Mouse (Mus musculus) ES-Bruce4 (cell line): ENCODE measurements around the gene Gm26558. TPM values are rescaled to one million over a fixed set of nuclear protein-coding genes. Genes with fewer than 3 reads are reported as not detected.
A peak's percentile ranks its signal among the peaks of the same experiment; 100 is the strongest.

Experiments
- H3K27ac ChIP-seq: 2 replicates; pipeline ENCODE4 v1.5.1; 2012; ENCODE audit warnings: low read length, inconsistent platforms; ENCODE audit not compliant: insufficient read depth
- H3K27me3 ChIP-seq: 2 replicates; pipeline ENCODE4 v1.6.1; 2012; ENCODE audit warnings: mild to moderate bottlenecking, low read length, inconsistent platforms; ENCODE audit not compliant: control insufficient read depth, poor library complexity, insufficient read depth, severe bottlenecking
- H3K36me3 ChIP-seq: 2 replicates; pipeline ENCODE4 v1.6.1; 2012; ENCODE audit warnings: inconsistent platforms, mild to moderate bottlenecking, low read length, moderate library complexity; ENCODE audit not compliant: control insufficient read depth, poor library complexity, insufficient read depth, severe bottlenecking
- H3K4me1 ChIP-seq: one replicate; pipeline ENCODE4 v1.8.1; 2011; ENCODE audit warnings: low read length; ENCODE audit not compliant: control insufficient read depth, insufficient read depth
- H3K4me3 ChIP-seq: 2 replicates; pipeline ENCODE4 v1.5.1; 2011; ENCODE audit warnings: low read depth, mild to moderate bottlenecking, low read length
- H3K9ac ChIP-seq: 2 replicates; pipeline ENCODE4 v1.6.1; 2012; ENCODE audit warnings: low read depth, mild to moderate bottlenecking, inconsistent platforms; ENCODE audit not compliant: poor library complexity, severe bottlenecking
- H3K9me3 ChIP-seq: replicated peaks from 2 replicates; pipeline ENCODE4 v1.6.1; 2012; ENCODE audit warnings: mild to moderate bottlenecking, low read length, inconsistent platforms; ENCODE audit not compliant: control insufficient read depth, poor library complexity, insufficient read depth, severe bottlenecking
- CTCF ChIP-seq: IDR thresholded peaks from one replicate; pipeline ENCODE4 v1.8.1; 2011; ENCODE audit warnings: low read depth, low read length
- EP300 ChIP-seq: IDR thresholded peaks from 2 replicates; pipeline ENCODE4 v1.6.1; 2011; ENCODE audit warnings: low read depth, low read length; ENCODE audit not compliant: insufficient read depth
- POLR2A ChIP-seq: IDR thresholded peaks from one replicate; pipeline ENCODE4 v1.8.1; 2011; ENCODE audit warnings: low read length; ENCODE audit not compliant: insufficient read depth
- polyA plus RNA-seq: library from polyadenylated mRNA; stranded (reverse); fragments of >200 nt; gene quantifications from 2 replicates; pipeline ENCODE4 v1.2.4, GENCODE M21; 2011; ENCODE audit warnings: low read depth; ENCODE audit not compliant: missing spikeins, insufficient read depth, insufficient read length

The Gm26558 gene
- polyA plus RNA-seq, 1 experiment, result not detected

DNA sequence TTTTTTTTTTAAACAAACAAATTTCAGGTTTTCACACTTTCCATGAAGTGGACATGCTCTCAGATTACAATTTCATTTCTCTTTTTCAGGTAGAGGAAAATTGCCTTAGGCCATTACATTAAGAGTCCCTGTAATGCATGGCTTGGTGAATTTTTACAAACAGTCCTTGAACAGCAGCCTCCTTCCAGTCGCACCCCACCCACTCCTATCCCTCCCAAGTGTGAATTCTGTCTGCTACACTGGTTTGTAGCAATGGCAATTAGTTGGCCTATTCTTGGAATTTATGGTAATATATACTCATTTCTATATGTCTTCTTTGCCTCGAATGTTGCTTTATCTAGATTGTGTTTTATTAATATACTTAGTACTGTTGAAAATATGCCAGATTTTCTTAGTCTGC is 10.6 kb upstream of the Gm26558 start:
- H3K4me1 ChIP-seq, result no peaks in the 10 kb centered on the region
- H3K4me3 ChIP-seq, result no peak overlapping the region
- TF ChIP-seq CTCF (no peak), EP300 (no peak), POLR2A (no peak)
- no peaks in the 10 kb centered on the region; the same call in 1 of the 2 replicates for H3K36me3 ChIP-seq
- no peak overlapping the region for H3K27ac ChIP-seq
- H3K9ac ChIP-seq, result no peak overlapping the region
- no peaks in the 10 kb centered on the region for H3K27me3 ChIP-seq
- H3K9me3 ChIP-seq, result no peaks in the 10 kb centered on the region

DNA sequence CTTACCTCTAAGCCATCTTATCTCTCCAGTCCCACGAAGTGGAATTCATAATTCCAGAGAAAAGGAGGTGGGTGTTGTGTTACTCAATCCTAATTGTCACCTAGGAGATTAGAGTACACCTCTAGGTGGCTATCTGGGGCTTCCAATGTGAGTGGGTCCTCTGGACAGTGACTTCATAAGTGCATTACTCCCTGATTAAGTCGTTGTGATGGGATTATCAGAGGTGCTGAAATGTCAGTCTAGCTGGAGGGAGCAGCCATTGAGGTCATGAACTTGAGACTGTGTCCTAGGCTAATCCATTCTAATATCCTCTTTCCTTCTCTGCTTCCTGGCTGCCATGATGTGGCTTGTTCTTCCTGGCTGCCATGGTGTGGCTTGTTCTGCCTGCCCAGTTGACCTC is 8.0 kb upstream of the Gm26558 start:
- H3K27me3 ChIP-seq, result no peaks in the 10 kb centered on the region
- H3K9me3 ChIP-seq, result no peaks in the 10 kb centered on the region
- no peak overlapping the region for H3K9ac ChIP-seq
- TF ChIP-seq CTCF, result no peak
- TF ChIP-seq POLR2A, result no peak
- no peak for TF ChIP-seq EP300
- H3K4me3 ChIP-seq, result no peak overlapping the region
- no peak overlapping the region for H3K27ac ChIP-seq
- no peaks in the 10 kb centered on the region for H3K4me1 ChIP-seq
- peaks cover 3% of the 10 kb centered on the region; the same call in 1 of the 2 replicates for H3K36me3 ChIP-seq

DNA sequence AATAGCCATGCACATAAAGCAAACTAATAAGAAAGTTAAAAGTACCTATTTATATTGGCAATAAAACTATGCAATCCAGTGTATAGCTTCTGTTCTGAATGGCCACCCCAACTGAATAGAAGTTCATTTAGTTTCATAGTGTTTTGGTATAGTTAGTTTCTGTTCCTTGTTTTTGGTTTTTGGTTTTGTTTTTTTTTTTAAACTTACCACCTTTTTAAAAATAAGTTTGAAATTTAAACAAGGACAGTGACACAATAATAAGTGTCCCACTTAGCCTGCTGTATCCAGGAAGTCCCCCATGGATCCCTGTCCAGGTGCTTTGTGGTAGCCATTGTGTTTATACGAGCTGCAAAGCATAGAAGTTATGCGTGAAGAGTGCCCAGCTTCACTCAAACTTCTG is 7.3 kb upstream of the Gm26558 start:
- Histone ChIP-seq H3K4me3 (no peak overlapping the region), H3K27me3 (no peaks in the 10 kb centered on the region), H3K36me3 (peaks cover 3% of the 10 kb centered on the region; the same call in 1 of the 2 replicates), H3K9me3 (no peaks in the 10 kb centered on the region), H3K9ac (no peak overlapping the region), H3K4me1 (no peaks in the 10 kb centered on the region), H3K27ac (no peak overlapping the region)
- TF ChIP-seq CTCF, result no peak
- TF ChIP-seq EP300, result no peak
- no peak for TF ChIP-seq POLR2A

DNA sequence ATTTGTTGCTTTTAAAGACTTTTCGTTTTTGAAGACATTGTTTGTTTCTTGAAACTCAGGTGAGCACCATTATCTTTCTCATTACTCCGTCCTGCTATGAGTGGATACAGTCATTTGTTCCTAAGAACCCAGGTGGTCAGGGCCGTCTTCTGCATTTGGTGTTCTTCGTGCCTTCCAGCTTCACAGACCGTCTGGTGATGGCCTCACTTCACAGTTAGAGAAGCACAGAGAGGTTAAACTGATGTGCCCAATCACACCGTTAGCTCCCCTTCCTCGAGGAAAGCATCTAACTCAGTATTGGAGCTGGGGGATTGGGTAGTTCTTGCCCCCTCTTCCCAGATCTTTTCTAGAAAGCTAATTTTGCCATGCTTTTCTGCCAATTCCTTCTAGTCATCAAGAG is 5.1 kb upstream of the Gm26558 start:
- Histone ChIP-seq H3K9me3 (no peaks in the 10 kb centered on the region), H3K27me3 (no peaks in the 10 kb centered on the region), H3K9ac (no peak overlapping the region), H3K4me3 (no peak overlapping the region), H3K36me3 (peaks cover 3% of the 10 kb centered on the region; the same call in 1 of the 2 replicates), H3K4me1 (no peaks in the 10 kb centered on the region), H3K27ac (no peak overlapping the region)
- TF ChIP-seq POLR2A (no peak), CTCF (no peak), EP300 (no peak)

DNA sequence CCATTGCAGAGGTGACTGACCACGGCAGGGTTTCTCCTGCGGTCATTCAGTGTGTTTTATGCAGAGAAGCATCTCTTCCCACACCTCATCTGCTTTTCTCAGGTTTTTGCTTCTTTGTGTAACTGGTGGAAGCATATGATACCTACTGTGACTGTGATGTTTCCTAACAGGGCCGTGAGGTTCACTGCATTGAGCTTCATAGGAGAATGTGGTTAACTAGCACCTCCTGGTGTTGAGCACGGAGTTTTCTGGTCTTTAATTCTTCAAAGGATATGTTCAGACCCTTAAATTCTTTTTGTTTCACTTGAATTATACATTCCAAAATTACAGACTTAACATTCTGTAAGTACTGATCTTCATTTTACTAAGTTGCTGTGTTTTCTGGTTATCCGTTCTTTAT is 1.9 kb upstream of the Gm26558 start:
- no peaks in the 10 kb centered on the region for H3K9me3 ChIP-seq
- H3K9ac ChIP-seq, result no peak overlapping the region
- H3K27ac ChIP-seq, result no peak overlapping the region
- H3K4me3 ChIP-seq, result no peak overlapping the region
- H3K27me3 ChIP-seq, result no peaks in the 10 kb centered on the region
- no peaks in the 10 kb centered on the region for H3K4me1 ChIP-seq
- TF ChIP-seq CTCF (no peak), EP300 (no peak), POLR2A (no peak)
- H3K36me3 ChIP-seq, result peaks cover 3% of the 10 kb centered on the region; the same call in 1 of the 2 replicates

DNA sequence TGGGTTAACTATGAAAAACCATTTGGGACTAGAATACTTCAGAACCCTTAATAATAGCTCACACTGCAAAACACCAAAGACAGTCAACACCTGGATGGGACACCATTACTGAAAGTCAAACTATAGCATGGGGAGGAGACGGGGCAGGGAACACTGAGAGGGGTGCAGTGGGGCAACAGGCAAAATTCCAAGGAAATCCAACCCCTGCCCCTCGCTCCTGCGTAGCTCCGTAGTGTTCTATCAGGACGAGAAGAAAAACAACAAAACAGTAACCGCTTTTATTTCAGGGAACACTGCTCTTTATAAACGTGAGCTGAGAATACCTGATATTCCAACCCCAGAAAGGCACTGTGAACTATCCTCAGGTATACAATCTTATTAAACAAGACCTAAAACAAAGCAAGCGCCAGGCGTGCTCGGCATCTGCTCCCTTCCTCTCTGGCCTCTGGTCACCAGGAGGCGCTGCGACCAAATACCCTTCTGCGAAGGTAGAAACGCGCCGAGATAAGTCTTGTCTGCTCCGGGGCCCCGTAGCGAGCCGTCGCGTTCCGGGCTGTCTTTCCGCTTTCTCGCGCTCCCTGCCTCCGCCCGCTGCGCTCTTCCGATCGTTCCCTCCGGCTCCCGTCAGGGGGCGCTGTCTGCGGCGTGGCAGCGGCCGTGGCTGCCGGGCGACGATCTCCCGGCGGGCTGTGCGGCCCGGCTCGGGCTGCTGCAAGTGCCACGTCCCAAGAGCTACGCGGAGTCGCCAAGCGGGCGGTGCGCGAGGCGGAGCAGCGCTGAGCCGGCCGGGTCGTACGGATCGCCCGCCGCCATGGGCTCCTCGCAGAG is 807 bp downstream of the Gm26558 start, which contains the start of gene Gorasp2:
Gorasp2 (plus strand) TSS at position 690 of the 828 bp plus-strand sequence.
- H3K9me3 ChIP-seq, result no peaks in the 10 kb centered on the region
- peak; percentile 72 for TF ChIP-seq CTCF
- TF ChIP-seq POLR2A, result peak; percentile 64
- no peak for TF ChIP-seq EP300
- no peaks in the 10 kb centered on the region for H3K36me3 ChIP-seq
- peak within 1 kb of the TSS; percentile 83 for H3K9ac ChIP-seq
- H3K4me1 ChIP-seq, result no peaks in the 10 kb centered on the region
- no peak within 1 kb of the TSS for H3K27ac ChIP-seq
- H3K4me3 ChIP-seq, result peak within 1 kb of the TSS; percentile 87
- H3K27me3 ChIP-seq, result no peaks in the 10 kb centered on the region
